Mouse (Mus musculus): Measurements from ENCODE around the gene Vpreb1.
"Not testable (repeated sequence)": the region's sequence is repeated elsewhere in the genome, so short reads cannot be mapped to it uniquely, and the experiment has no call there.

Vpreb1 gene

GRCm38 (mm10) chr16:16856054-16856453, 14.6 kb downstream of the Vpreb1 start:
- not testable (repeated sequence) for DNase-seq (ENCODE audit: low read depth in 2 of 2, low spot score in 2 of 2)

DNA sequence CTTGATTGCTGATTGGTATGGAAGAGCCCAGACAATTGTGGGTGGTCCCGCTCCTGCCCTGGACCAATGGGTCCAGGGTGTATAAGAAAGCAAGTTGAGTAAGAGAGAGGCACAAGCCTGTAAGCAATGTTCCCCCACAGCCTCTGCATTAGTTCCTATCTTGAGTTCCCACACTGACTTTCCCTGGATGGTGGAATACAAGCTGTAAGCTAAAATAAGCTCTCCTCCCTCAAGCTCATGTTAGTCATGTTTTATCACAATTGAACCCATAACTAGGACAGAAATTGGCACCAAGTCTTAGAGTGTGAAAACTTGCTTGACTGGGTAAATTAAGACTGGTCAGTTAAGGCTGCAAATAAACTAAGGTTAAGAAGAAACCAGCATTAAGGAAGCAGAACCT, 15.1 kb downstream of the Vpreb1 start:
- no peak for DNase-seq (ENCODE audit: low read depth in 2 of 2, low spot score in 2 of 2)

DNA sequence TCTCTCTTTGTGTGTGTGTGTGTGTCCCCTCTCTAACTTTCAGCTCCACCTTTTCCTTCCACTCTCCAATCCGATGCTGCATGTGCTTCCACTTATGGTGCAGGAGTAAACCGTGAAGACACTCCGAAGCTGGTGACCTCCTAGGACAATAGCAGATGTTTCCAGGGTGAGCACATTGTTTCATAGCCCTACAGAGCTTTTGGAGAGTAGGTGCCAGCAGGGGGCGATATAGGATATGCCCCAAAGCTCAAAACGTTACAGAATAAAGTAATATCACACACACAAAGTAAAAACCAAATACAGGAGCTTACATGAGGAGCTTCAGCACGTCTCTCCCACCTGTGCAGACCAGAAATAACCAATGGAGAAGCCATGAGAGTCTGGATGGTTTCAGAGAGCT, 15.8 kb downstream of the Vpreb1 start:
- peak; percentile 50 to 69 for DNase-seq (ENCODE audit: low read depth in 2 of 2, low spot score in 2 of 2)

- DNase-seq (ENCODE audit: low read depth in 2 of 2, low spot score in 2 of 2): no peak
These were observed 18.2 kb downstream of the Vpreb1 start for GRCm38 (mm10) chr16:16852411-16852810.

GRCm38 (mm10) chr16:16849196-16849595, 21.4 kb downstream of the Vpreb1 start:
- DNase-seq (ENCODE audit: low read depth in 2 of 2, low spot score in 2 of 2): no peak

DNA sequence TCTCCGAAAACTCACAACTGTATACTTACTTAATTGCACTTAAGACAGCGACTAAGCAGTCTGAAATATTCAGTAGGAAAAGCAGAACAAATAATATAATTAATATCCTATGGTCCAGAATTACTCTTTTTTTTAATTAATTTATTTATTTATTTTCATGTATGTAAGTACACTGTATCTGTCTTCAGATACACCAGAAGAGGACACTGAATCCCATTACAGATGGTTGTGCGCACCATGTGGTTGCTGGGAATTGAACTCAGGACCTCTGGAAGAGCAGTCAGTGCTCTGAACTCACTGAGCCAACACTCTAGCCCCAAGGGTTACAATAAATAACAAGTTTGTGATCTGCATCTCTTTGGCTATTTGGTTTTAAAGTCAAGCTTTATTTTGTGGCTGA, 41.0 kb downstream of the Vpreb1 start:
- DNase-seq (ENCODE audit: low read depth in 2 of 2, low spot score in 2 of 2): no peak

- peak; percentile 56 to 71 for DNase-seq (ENCODE audit: low read depth in 2 of 2, low spot score in 2 of 2)
These were observed 41.7 kb downstream of the Vpreb1 start, which contains the start of gene Spag6l for GRCm38 (mm10) chr16:16828757-16829615. Spag6l (minus strand) TSS chr16:16829456.

DNA sequence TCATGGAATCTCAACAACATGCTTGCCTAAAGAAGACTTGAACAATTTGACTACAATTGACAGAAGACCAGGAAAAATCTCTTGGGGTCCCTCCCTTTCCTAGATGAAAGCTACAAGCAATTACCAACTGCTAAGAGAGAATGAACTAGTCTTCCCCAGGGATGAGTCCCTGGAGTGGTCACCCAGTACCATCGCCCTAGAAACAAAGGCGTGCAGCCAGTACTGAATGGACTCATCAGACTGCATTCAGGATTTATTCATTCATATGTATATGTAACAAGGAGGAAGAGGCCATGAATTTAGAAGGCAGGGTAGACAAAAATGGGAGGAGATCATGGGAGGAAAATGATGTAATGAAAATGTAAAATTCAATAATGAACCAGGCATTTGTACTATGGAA, 44.4 kb downstream of the Vpreb1 start:
- DNase-seq (ENCODE audit: low read depth in 2 of 2, low spot score in 2 of 2): no peak

GRCm38 (mm10) chr16:16825476-16825875, 45.2 kb downstream of the Vpreb1 start:
- DNase-seq (ENCODE audit: low read depth in 2 of 2, low spot score in 2 of 2): no peak
